Mouse (Mus musculus) lung, postnatal 14 days (tissue): ENCODE results near the gene Ndrg2.
"Not testable (repeated sequence)": the region's sequence is repeated elsewhere in the genome, so short reads cannot be mapped to it uniquely, and the experiment has no call there.

ENCODE experiments used
- DNase-seq: peaks from one replicate; pipeline ENCODE4 v3.0.0; 2021

Ndrg2 gene

GRCm38 (mm10) chr14:51863603-51864002, 50.4 kb downstream of the Ndrg2 start:
- DNase-seq = not testable (repeated sequence)

- not testable (repeated sequence) for DNase-seq
Measured at GRCm38 (mm10) chr14:51855280-51855679, 58.7 kb downstream of the Ndrg2 start.
